In the genomic region with DNA sequence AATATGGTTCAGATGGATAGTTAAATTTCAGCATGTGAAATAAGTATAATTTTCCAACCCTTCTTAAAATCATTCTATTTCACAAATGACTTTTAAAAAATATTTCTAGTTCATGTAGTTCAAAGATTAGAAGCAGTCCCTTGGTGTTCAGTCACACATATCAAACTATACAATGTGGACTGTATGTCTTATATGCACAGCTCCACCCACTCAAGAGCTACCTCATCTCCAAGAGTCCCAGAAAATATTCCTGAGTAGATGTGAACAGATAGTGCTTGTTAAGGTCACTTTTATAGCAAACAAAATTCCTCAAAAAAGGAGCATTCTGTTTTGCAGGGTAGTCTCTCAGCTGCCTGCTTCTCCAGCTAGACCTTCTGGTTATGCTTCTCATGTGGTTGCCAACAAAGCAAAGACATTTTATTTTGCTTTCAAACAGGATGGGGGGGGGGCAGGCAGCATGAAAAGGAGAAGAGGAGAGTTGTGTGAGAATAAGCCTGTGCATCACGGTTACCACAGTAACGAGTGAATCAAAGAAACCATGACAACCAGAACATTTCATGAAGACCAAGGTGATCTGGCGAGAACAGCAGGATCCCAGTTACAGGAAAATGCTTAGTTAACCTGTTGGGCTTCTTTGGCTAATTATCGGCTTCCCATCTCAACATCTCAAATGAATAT, we compare ENCODE assay signal across 16 mouse cellular contexts. TPM values are rescaled to one million over a fixed set of nuclear protein-coding genes. Genes with fewer than 3 reads are reported as not detected.
A peak's percentile ranks its signal among the peaks of the same experiment; 100 is the strongest.
DNase-seq lines count a peak whose midpoint lies in the region; ATAC-seq lines count a peak whose summit lies in the region.
"Had no signal": no experiment of that assay in that cellular context is flagged by ENCODE, and none has a peak within 500 bp of the region (broad histone marks: within the 10 kb centered on the region; RNA-seq: fewer than 3 reads in every experiment).

No protein-coding gene starts in this region.

- H3K36me3 ChIP-seq in hindbrain, embryonic 11.5 days (ENCODE audit: control insufficient read depth, insufficient read depth, low read length), result no peaks in the 10 kb centered on the region
- H3K36me3 ChIP-seq in hindbrain, embryonic 10.5 days, result no peaks in the 10 kb centered on the region
- H3K36me3 ChIP-seq in forebrain, embryonic 16.5 days (ENCODE audit: control insufficient read depth, insufficient read depth), result no peaks in the 10 kb centered on the region
- H3K36me3 ChIP-seq in midbrain, embryonic 15.5 days (replicated peaks), result no peaks in the 10 kb centered on the region
- H3K36me3 ChIP-seq in kidney, embryonic 14.5 days (ENCODE audit: control insufficient read depth, insufficient read depth, low read length), result no peaks in the 10 kb centered on the region
- H3K36me3 ChIP-seq: heart, embryonic 13.5 days had no signal

- no peak overlapping the region for H3K27ac ChIP-seq in hindbrain, embryonic 11.5 days (ENCODE audit: low read depth, low read length)
- H3K27ac ChIP-seq in hindbrain, embryonic 10.5 days, result no peak overlapping the region
- H3K27ac ChIP-seq in forebrain, embryonic 16.5 days (ENCODE audit: low read length), result no peak overlapping the region
- peak overlapping the region; percentile 69 for H3K27ac ChIP-seq in midbrain, embryonic 15.5 days
- no peak overlapping the region for H3K27ac ChIP-seq in kidney, embryonic 14.5 days (ENCODE audit: low read depth, low read length)
- H3K27ac ChIP-seq: heart, embryonic 13.5 days had no signal

- no peaks in the 10 kb centered on the region for H3K9me3 ChIP-seq in hindbrain, embryonic 11.5 days (ENCODE audit: control insufficient read depth, low read length)
- H3K9me3 ChIP-seq in hindbrain, embryonic 10.5 days, result no peaks in the 10 kb centered on the region
- no peaks in the 10 kb centered on the region for H3K9me3 ChIP-seq in forebrain, embryonic 16.5 days (ENCODE audit: control insufficient read depth, low read length)
- no peaks in the 10 kb centered on the region for H3K9me3 ChIP-seq in midbrain, embryonic 15.5 days
- H3K9me3 ChIP-seq in kidney, embryonic 14.5 days (ENCODE audit: control insufficient read depth, low read length), result no peaks in the 10 kb centered on the region
- H3K9me3 ChIP-seq: heart, embryonic 13.5 days had no signal

- no peak overlapping the region for H3K4me2 ChIP-seq in hindbrain, embryonic 11.5 days (replicated peaks; ENCODE audit: low read depth, low read length)
- no peak overlapping the region for H3K4me2 ChIP-seq in forebrain, embryonic 16.5 days (ENCODE audit: low read length)
- H3K4me2 ChIP-seq in midbrain, embryonic 15.5 days, result peak overlapping the region; percentile 20
- no peak overlapping the region for H3K4me2 ChIP-seq in kidney, embryonic 14.5 days (replicated peaks; ENCODE audit: low read depth, low read length)
- H3K4me2 ChIP-seq: heart, embryonic 13.5 days had no signal

- H3K4me1 ChIP-seq in hindbrain, embryonic 11.5 days (replicated peaks; ENCODE audit: control insufficient read depth, insufficient read depth, low read length), result no peaks in the 10 kb centered on the region
- H3K4me1 ChIP-seq in hindbrain, embryonic 10.5 days (replicated peaks), result 0 out of 2 replicates have a peak, but pooled peaks cover 2% of the 10 kb centered on the region
- H3K4me1 ChIP-seq in forebrain, embryonic 16.5 days (replicated peaks; ENCODE audit: control insufficient read depth, insufficient read depth, low read length), result no peaks in the 10 kb centered on the region
- H3K4me1 ChIP-seq in midbrain, embryonic 15.5 days, result 0 out of 2 replicates have a peak, but pooled peaks cover 3% of the 10 kb centered on the region
- no peaks in the 10 kb centered on the region for H3K4me1 ChIP-seq in kidney, embryonic 14.5 days (ENCODE audit: control insufficient read depth, insufficient read depth, low read length)
- H3K4me1 ChIP-seq: heart, embryonic 13.5 days had no signal

- WGBS in hindbrain, embryonic 11.5 days, result 60% methylated on average over 4 of the region's 4 CpGs
- 61% methylated on average over 4 of the region's 4 CpGs for WGBS in hindbrain, embryonic 10.5 days
- 30% methylated on average over 4 of the region's 4 CpGs for WGBS in forebrain, embryonic 16.5 days
- 40% methylated on average over 4 of the region's 4 CpGs for WGBS in midbrain, embryonic 15.5 days
- WGBS in kidney, embryonic 14.5 days, result 80% methylated on average over 4 of the region's 4 CpGs

- DNase-seq in hindbrain, embryonic 11.5 days (ENCODE audit: low spot score), result peak; percentile 3
- no peak for DNase-seq in hindbrain, embryonic 10.5 days (ENCODE audit: low spot score)
- peak; percentile 16 for DNase-seq in R1 (ENCODE audit: low read depth, low spot score)
- no peak for DNase-seq in T-cell, adult 2 months (ENCODE audit: low spot score)
- no peak for DNase-seq in cerebellum, postnatal 36 days
- DNase-seq: adrenal gland, adult 2 months; cerebellum, postnatal 25 days; kidney, adult 2 months; liver, postnatal 0 days; lung, postnatal 36 days; spleen, adult 18-20 months had no signal

- no peak overlapping the region for H3K4me3 ChIP-seq in hindbrain, embryonic 11.5 days (ENCODE audit: low read depth, low read length)
- H3K4me3 ChIP-seq in hindbrain, embryonic 10.5 days, result no peak overlapping the region
- no peak overlapping the region for H3K4me3 ChIP-seq in forebrain, embryonic 16.5 days (replicated peaks; ENCODE audit: low read length)
- H3K4me3 ChIP-seq in midbrain, embryonic 15.5 days, result no peak overlapping the region
- no peak overlapping the region for H3K4me3 ChIP-seq in kidney, embryonic 14.5 days (ENCODE audit: low read length)
- H3K4me3 ChIP-seq: heart, embryonic 13.5 days had no signal

- ATAC-seq in hindbrain, embryonic 11.5 days (ENCODE audit: low FRiP score), result no peak
- peak; percentile 70 for ATAC-seq in forebrain, embryonic 16.5 days
- ATAC-seq in midbrain, embryonic 15.5 days (replicated peaks), result peak; percentile 92
- no peak for ATAC-seq in kidney, embryonic 14.5 days (ENCODE audit: low FRiP score, low TSS enrichment)
- ATAC-seq: liver, postnatal 0 days; Patski had no signal

- H3K9ac ChIP-seq in hindbrain, embryonic 11.5 days (ENCODE audit: low read depth, low read length), result no peak overlapping the region
- H3K9ac ChIP-seq in forebrain, embryonic 16.5 days (replicated peaks; ENCODE audit: low read depth, low read length), result no peak overlapping the region
- no peak overlapping the region for H3K9ac ChIP-seq in midbrain, embryonic 15.5 days
- no peak overlapping the region for H3K9ac ChIP-seq in kidney, embryonic 14.5 days (ENCODE audit: low read depth, low read length)
- H3K9ac ChIP-seq: heart, embryonic 13.5 days; liver, postnatal 0 days had no signal

- H3K27me3 ChIP-seq in hindbrain, embryonic 11.5 days (ENCODE audit: control insufficient read depth, insufficient read depth, low read length), result no peaks in the 10 kb centered on the region
- H3K27me3 ChIP-seq in hindbrain, embryonic 10.5 days (ENCODE audit: insufficient read depth, poor library complexity, severe bottlenecking), result no peaks in the 10 kb centered on the region
- H3K27me3 ChIP-seq in forebrain, embryonic 16.5 days (replicated peaks; ENCODE audit: control insufficient read depth, insufficient read depth, low read length), result no peaks in the 10 kb centered on the region
- no peaks in the 10 kb centered on the region; the same call in 1 of the 2 replicates for H3K27me3 ChIP-seq in midbrain, embryonic 15.5 days (replicated peaks)
- H3K27me3 ChIP-seq in kidney, embryonic 14.5 days (ENCODE audit: control insufficient read depth, insufficient read depth, low read length), result no peaks in the 10 kb centered on the region

RNA-seq across cellular contexts. Expression of a gene that starts 19.1 kb away (rescaled TPM):
- polyA plus RNA-seq in hindbrain, embryonic 11.5 days (2014; fragmentation: Nextera tagmentation; extraction: Ambion mirVana), result not detected in 2 replicates
- not detected in 2 replicates for polyA plus RNA-seq in hindbrain, embryonic 10.5 days (2016; fragmentation: Nextera tagmentation; extraction: Ambion mirVana)
- 0.09 TPM in 1 of 2 replicates, not detected in the other for polyA plus RNA-seq in forebrain, embryonic 16.5 days (2015; fragmentation: Nextera tagmentation; extraction: Ambion mirVana)
- polyA plus RNA-seq in midbrain, embryonic 15.5 days (2015; fragmentation: Nextera tagmentation; extraction: Ambion mirVana), result not detected in 2 replicates
- not detected in 2 replicates for polyA plus RNA-seq in kidney, embryonic 14.5 days (2014; fragmentation: Nextera tagmentation; extraction: Ambion mirVana)
- polyA plus RNA-seq: adrenal gland, adult 2 months; kidney, adult 2 months; Patski had no signal

RNA-seq across cellular contexts. Expression of a gene that starts 34.6 kb away (rescaled TPM):
- polyA plus RNA-seq in hindbrain, embryonic 11.5 days (2014; fragmentation: Nextera tagmentation; extraction: Ambion mirVana), result 85.4 and 86.3 TPM in 2 replicates
- 86.0 and 97.4 TPM in 2 replicates for polyA plus RNA-seq in hindbrain, embryonic 10.5 days (2016; fragmentation: Nextera tagmentation; extraction: Ambion mirVana)
- polyA plus RNA-seq in forebrain, embryonic 16.5 days (2015; fragmentation: Nextera tagmentation; extraction: Ambion mirVana), result 135 and 137 TPM in 2 replicates
- 136 and 147 TPM in 2 replicates for polyA plus RNA-seq in midbrain, embryonic 15.5 days (2015; fragmentation: Nextera tagmentation; extraction: Ambion mirVana)
- 61.5 and 63.7 TPM in 2 replicates for polyA plus RNA-seq in kidney, embryonic 14.5 days (2014; fragmentation: Nextera tagmentation; extraction: Ambion mirVana)
- polyA plus RNA-seq: adrenal gland, adult 2 months; Patski had no signal

RNA-seq across cellular contexts. Expression of a gene that starts 36.1 kb away (rescaled TPM):
- 305 and 309 TPM in 2 replicates for polyA plus RNA-seq in hindbrain, embryonic 11.5 days (2014; fragmentation: Nextera tagmentation; extraction: Ambion mirVana)
- 275 and 315 TPM in 2 replicates for polyA plus RNA-seq in hindbrain, embryonic 10.5 days (2016; fragmentation: Nextera tagmentation; extraction: Ambion mirVana)
- polyA plus RNA-seq in forebrain, embryonic 16.5 days (2015; fragmentation: Nextera tagmentation; extraction: Ambion mirVana), result 579 and 667 TPM in 2 replicates
- 787 TPM in 2 replicates for polyA plus RNA-seq in midbrain, embryonic 15.5 days (2015; fragmentation: Nextera tagmentation; extraction: Ambion mirVana)
- 78.7 and 89.3 TPM in 2 replicates for polyA plus RNA-seq in kidney, embryonic 14.5 days (2014; fragmentation: Nextera tagmentation; extraction: Ambion mirVana)

Comparison
In these comparisons a context has a peak if more than half of its experiments do, and no peak if none do; other contexts are left out.
1. DNase-seq: peak in hindbrain, embryonic 11.5 days (single experiment) and R1 (single experiment); none in hindbrain, embryonic 10.5 days (single experiment), T-cell, adult 2 months (single experiment) and cerebellum, postnatal 36 days (0 of 2).
2. ATAC-seq: peak in forebrain, embryonic 16.5 days (single experiment) and midbrain, embryonic 15.5 days (single experiment); none in hindbrain, embryonic 11.5 days (single experiment) and kidney, embryonic 14.5 days (single experiment).